Mouse (Mus musculus) liver, adult (tissue): ENCODE data around the gene Deaf1.

ENCODE experiments used
- GATA4 ChIP-seq: IDR thresholded peaks from 2 replicates; pipeline ENCODE4 v1.6.1; 2014; ENCODE audit warnings: mild to moderate bottlenecking, low read length; ENCODE audit not compliant: insufficient replicate concordance

The Deaf1 gene

DNA sequence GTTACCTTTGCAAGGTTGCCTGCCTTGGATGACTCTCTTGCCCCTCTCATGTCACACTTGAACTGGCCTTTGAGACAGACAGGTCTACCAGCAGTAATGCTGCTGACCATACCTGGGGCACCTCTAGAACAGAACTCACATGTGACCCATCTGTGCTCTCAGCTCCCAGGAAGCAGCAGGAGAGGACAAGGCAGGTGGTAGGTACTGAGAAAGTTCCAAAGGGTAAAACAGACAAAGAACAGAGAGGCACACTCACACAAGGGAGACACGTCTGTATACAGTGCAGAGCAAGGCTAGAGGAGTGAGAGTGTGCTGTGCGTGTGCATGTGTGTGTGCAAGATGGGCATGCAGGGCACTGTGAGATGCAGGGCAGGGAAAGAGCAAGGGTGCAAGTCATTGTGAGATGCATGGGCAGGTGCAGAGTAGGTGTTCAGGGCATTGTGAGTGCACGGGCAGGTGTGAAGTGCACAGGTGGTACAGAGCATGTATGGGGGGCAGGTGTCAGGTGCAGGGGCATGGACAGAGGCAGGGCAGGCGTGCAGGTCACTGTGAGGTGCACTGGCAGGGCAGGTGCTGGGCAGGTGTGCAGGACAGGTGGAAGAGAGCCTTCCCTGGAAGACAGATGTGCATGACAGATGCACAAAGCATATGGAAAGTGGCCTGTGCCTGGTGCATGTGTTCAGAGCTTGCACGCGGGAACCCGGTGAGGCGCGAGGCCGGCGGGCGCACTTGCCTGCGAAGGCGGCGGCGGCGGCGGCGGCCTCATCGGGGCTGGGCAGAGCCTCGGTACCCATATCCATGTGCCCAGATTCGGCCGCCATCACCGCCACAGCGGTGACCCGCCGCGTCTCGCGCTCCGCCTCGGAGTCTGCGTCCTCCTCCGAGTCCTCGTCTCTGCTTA lies 694 bp downstream of the Deaf1 start:
- no peak for TF ChIP-seq GATA4

DNA sequence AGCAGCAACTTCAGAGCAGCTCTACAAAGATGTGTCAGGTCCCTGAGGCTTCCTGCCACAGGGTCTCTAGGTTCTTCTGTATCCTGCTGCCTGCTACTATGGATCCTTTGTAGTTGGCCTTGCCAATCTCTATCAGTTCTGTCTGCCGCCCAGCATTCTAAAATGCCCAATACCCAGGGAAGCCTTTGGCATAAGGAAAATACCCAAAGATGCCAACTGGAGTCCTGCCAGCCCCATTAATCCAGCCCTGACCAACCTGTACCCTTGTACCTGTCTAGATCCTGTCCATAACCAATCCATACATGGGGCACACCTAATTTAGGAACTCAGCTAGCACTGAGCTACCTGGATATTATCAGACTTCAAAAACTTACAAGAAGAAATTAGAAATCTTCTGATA lies 2.8 kb downstream of the Deaf1 start:
- TF ChIP-seq GATA4, result no peak

DNA sequence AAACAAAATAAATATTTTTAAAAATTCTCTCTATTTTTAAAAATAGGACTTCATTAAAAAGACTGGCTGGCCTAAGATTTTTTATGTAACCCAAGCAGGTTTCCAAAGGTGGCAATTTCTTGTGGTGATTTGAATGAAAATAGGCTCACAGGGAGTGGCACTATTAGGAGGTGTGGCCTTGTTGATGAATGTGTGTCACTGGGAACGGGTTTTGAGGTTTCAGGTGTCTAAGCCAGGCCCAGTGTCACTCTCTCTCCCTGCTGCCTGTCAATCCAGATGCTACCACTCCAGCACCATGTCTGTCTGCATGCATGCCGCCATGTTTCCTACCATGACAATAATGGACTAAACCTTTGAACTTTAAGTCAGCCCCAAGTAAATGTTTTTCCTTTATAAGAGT lies 8.0 kb downstream of the Deaf1 start:
- no peak for TF ChIP-seq GATA4

DNA sequence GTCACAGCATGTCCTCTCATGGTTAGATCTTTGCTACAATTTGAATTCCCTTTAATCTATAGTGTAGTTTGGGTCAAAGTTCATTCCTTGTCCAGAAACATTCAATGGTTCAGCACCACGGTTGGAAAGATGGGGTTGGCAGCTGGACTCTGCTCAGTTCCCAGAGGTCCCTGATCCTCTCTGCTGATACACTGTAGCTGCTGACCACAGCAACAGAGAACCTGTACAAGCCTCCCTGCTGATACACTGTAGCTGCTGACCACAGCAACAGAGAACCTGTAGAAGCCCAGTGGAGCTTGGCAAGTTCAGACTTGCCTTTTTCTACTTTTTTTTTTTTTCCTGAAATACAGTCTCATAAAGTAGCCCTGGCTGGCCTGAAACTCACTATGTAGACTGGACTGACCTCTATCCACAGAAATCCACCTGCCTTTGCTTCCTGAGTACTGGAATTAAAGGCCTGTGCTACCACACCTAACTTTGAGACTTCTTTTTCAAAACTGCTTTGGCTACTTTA lies 9.8 kb downstream of the Deaf1 start:
- no peak for TF ChIP-seq GATA4

DNA sequence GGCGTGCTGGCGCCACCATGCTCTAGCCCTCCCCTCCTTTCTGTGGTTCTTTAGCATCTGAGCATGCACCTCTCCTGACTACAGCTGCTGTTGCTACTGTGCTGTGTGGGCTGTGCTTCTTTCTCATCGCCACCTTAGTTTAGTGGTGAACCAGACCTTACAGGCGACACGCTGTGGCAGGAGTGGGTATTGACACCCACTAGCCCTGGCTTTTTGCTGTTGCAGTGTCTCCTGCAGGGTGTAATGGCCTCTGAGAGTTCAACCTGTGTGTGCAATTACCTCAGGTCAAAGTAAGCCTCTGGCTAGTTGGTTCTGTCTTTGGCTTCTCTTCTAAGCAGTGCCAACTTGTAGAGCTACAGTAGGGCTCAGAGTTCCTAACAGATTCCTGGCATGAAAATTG lies 11.5 kb downstream of the Deaf1 start:
- TF ChIP-seq GATA4, result no peak

DNA sequence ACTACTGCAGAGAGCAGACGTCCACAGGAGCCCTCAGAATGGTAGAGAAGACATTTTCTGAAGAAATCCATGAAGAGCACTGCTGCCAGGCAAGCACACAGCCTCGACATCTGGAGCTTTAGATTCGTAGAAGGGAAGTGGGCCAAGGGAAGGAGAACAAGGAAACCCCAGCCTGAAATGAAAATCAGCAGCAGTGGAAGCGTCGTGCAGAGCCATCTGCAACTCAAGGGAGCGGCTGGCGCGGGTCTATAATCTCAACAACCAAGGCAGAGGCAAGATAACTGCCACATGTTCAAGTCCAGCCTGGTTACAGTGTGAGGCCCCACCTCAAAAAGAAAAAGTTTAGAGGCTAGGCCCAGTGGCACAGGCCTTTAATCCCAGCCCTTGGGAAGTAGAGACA lies 12.4 kb downstream of the Deaf1 start:
- TF ChIP-seq GATA4, result no peak

DNA sequence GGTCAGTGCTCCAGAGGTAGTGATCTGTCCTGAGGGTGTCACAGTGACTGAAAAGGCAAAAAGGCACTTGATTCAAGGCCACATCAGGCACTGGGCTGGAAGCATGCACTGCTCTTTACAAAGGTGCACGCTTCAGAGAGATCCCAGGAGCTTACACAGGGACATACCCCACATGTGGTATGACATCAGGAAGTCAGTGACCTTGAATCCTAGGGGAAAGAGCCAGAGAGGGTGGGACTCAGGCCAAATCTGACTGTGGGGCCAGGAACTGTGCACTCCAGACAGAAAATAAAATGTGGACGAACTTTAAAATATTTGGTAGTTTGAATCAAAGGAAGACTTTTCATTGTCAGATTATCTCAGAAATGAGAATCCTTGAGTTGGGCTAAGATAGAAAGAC lies 13.1 kb downstream of the Deaf1 start:
- TF ChIP-seq GATA4, result no peak

DNA sequence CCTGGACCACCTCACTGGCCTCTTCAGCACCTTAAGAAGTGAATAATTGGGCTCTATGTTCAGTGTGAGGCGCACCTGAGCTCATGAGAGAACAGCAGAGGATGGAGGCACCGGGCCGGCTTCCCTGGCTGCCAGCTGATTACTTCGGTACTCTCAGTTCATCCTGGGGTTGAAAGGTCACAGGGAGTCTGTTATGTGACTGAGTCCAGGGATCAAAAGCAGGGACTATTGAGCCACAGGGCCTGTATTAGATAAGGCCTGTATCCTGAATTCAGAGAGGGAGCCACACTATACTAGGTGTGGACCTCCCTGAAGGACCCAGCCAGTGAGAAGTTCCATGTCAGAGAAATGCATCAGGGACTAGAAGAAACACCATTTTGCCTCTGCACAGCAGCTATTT lies 23.0 kb downstream of the Deaf1 start:
- no peak for TF ChIP-seq GATA4

DNA sequence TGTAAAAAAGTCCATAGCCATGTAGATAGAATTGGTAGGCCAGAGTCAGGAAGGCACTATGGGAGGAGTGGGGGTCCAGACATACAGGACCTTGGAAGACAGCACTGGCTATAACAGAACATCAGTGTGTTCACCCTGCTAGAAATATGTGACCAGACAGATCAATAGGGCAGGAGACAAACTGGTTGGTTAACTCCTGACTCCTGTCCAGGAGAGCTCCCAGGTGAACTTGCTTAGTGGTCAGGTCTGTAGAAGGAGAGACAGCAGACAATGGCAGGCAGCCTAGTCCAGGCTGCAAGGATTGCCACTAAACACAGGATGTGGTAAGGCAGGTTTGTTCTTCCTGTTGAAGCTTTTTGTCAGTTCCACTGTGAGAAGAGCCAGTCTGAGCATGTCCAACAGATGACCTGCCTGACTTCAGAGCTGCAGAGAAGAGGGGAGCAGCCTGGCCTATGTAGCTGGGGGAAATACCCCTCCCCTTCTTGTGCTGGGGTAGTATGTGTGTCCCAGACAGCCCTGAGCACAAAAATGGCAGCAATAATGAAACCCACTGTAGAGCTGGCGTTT lies 24.7 kb downstream of the Deaf1 start:
- no peak for TF ChIP-seq GATA4

DNA sequence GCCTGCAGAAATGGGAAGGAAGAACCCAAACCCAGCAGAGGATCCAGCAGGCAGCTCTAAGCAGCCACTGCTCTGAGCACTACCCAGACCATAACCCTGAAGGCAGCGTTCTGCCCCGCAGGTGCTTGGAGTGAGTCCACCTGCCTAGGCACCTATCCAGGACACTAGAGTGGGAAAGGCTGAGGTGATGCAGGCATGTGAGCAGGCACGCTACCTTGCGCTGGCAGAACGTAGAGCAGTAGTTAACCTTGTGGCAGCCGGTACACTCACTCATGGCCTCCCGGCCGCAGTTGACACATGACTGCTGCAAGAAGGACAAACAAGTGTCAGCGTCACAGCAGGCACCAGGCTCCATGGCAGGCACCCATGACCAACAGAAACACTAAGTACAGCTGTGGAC lies 26.1 kb downstream of the Deaf1 start:
- TF ChIP-seq GATA4, result no peak

DNA sequence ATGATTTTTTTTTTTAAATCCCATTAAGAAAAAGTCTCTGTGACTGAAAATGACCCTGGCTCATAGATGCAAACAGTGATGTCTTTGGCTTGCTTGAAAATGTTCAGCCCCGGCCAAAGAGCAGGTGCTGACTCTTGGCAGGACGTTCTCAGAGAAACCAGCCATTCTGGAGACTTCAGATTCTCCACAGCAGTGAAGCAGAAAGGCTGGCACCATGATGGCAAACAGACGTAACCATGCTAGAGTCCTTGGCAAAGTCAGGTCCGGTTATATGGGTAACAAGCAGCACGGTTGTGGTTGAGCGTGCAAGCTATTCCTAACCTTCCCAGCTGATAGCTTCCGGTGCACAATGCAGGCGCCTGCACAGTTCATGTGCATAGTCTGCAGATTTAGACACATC lies 28.3 kb downstream of the Deaf1 start:
- TF ChIP-seq GATA4, result no peak

DNA sequence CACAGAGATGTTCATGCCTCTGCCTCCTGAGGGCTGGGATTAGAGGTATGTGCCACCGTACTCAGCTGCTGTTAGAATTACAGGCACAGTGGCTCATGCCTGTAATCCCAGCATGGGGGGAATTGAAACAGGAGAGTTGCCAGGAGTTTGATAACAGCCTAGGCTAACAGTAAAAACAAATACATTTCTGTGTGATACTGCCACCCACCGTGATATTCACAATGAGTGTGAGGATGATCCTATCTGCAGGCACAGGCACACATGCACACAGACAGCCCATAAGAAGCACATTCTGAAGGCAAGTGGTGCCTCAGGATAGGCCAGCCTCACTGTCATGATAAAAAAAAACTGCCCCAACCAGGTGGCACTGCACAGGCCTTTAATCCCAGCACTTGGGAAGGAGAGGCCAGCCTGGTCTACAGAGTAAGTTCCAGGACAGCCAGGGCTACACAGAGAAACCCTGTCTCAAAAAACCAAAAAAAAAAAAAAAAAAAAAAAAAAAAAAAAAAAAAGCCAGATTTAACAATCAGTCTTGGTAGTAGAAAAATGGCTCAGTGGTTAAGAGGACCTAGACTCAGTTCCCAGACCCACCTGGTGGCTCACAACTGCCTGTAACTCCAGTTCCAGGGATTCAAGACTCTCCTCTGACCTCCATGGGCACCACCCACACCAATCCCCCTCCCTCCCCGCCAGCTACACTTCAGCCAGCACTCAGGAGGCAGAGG lies 29.4 kb downstream of the Deaf1 start:
- TF ChIP-seq GATA4, result no peak

DNA sequence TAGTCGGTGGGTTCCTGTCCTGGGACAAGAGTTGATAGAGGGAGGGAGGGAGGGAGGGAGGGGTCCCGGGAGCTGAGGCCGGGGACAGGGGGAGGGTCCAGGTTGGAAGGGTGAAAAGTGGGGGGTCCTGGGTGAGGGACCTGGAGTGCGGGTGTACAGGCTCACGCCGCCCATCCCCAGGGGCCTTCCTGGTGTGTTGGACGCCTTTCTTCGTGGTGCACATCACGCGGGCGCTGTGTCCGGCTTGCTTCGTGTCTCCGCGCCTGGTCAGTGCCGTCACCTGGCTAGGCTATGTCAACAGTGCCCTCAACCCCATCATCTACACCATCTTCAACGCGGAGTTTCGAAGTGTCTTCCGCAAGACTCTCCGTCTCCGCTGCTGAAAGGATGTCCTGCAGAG lies 33.0 kb downstream of the Deaf1 start:
- TF ChIP-seq GATA4, result no peak

DNA sequence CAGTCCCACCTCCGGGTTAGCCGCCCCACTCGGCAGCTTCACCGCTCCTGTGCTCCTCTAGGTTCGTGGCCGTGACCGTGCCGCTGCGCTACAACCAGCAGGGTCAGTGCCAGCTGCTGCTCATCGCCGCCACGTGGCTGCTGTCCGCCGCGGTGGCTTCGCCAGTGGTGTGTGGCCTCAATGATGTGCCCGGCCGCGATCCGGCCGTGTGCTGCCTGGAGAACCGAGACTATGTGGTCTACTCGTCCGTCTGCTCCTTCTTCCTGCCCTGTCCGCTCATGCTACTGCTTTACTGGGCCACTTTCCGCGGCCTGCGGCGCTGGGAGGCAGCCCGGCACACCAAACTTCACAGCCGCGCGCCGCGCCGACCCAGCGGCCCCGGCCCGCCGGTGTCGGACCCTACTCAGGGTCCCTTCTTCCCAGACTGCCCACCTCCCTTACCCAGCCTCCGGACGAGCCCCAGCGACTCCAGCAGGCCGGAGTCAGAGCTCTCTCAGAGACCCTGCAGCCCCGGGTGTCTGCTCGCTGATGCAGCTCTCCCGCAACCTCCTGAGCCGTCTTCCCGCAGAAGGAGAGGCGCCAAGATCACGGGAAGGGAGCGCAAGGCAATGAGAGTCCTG lies 33.5 kb downstream of the Deaf1 start:
- no peak for TF ChIP-seq GATA4

DNA sequence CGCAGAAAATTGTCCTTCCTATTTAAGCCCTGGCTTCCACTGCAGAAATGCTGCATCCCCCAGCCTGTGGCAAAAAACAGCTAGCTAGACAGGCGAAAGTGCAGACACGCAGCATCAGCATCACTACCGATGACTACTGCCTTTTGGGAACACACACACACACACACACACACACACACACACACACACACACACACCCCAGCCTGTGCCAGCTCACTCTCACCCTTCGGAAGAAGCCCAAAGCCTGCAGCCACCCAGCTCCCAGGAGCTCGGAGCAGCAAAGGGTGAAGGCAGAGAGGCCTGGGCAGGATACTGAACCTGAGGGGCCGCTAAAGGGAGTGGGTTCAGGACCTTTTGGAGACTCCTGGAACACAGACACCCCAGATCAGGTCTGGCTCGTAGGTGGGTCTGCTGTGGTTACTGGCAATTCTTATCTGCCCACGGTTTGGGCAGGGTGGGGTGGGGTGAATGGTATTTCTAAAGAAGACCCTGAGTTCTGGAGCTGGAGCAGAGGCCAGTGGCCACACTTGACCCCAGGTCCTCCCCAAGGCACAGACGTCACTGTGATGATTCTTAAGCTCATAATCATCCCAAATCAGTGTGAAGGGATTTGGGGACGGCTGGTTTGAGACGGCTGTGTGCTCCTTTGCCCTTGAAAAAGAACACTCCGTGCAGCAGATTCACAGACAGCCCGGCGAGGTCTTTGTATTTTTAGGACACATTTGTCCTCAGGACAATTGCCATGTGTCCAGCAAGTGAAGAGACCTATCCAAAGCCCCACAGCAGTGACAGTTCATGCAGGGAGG lies 34.7 kb downstream of the Deaf1 start:
- TF ChIP-seq GATA4, result no peak
